Mouse (Mus musculus): ENCODE data around the gene Tmem127. TPM values are rescaled to one million over a fixed set of nuclear protein-coding genes. Genes with fewer than 3 reads are reported as not detected.
"Not testable (repeated sequence)": the region's sequence is repeated elsewhere in the genome, so short reads cannot be mapped to it uniquely, and the experiment has no call there.

Tmem127 gene
- polyA plus RNA-seq, 1 experiment from 2014 or later: 44.6 TPM

DNA sequence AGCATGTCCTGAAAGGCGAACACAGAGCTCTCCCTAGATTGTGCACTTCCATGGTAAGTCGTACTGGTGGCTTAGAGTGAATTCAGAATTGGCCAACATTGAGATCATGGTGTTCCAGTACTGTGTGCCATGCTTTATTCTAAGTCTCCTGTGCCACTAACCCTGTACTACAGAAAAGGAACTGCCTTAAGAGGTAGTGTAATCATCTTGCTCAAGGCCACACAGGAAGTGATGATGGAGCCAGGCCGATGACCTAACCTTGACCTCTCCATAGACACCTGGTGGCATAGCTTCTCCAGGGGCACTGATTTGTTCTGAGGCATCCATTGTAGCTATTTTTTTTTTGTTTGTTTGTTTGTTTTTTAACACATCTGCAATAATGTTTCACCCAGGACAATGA lies 54.2 kb downstream of the Tmem127 start:
- Histone ChIP-seq H3K27ac (no peak overlapping the region), H3K4me3 (replicated peaks) (no peak overlapping the region), H3K4me2 (replicated peaks) (no peak overlapping the region), H3K27me3 (no peaks in the 10 kb centered on the region), H3K4me1 (replicated peaks) (no peaks in the 10 kb centered on the region), H3K9me3 (no peaks in the 10 kb centered on the region), H3K36me3 (peaks cover 46% of the 10 kb centered on the region), H3K9ac (replicated peaks) (no peak overlapping the region)
- WGBS: 90% methylated on average over 3 of the region's 3 CpGs
- ATAC-seq: no peak

DNA sequence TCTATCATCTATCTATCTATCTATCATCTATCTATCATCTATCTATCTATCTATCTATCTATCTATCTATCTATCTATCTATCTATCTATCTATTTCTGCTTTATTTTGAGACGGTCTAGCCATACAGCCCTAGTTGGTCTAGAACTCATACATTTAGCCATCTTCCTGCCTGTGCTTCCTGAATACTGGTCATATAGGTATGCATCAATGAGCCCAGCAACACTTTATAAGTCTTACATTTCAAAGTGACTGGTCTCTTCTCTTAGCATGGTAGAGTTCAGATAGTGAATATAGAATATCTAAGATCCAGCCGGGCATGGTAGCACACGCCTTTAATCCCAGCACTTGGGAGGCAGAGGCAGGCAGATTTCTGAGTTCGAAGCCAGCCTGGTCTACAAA lies 56.5 kb downstream of the Tmem127 start:
- WGBS: 96% methylated on average over 4 of the region's 4 CpGs
- not testable (repeated sequence) for H3K4me1 ChIP-seq (replicated peaks); H3K9me3 ChIP-seq; H3K27me3 ChIP-seq; H3K27ac ChIP-seq; H3K4me2 ChIP-seq (replicated peaks); ATAC-seq; H3K4me3 ChIP-seq (replicated peaks); H3K9ac ChIP-seq (replicated peaks)
- H3K36me3 ChIP-seq: peaks cover 22% of the 10 kb centered on the region

DNA sequence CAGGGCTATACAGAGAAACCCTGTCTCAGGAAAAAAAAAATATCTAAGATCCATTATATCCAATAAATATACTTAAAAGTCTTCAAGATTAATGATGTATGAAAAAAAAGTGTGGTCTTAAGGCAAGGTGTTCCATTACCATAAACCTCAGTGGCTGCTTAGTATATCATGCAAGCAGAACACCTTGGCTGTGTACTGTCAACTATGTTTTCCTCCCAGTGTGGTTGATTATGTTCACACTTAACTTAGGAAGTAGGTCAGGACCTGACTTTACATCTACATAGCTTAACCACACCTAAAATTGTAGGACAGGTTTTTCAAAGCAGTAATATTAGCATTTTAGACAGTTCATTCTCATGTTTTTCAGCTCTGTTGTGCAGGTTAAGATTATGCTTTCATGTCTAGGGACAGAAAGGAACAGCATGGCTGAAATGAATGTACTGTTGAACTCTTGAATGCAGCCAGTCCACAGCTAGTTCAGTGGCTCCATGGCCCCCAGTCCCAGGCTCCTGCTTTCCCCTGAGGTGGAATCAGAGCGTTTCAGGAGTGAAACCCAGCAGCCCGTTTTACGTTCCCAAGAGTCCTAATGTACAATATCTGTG lies 57.0 kb downstream of the Tmem127 start:
- ATAC-seq: no peak
- no peak overlapping the region for H3K9ac ChIP-seq (replicated peaks)
- 91% methylated on average over 3 of the region's 3 CpGs for WGBS
- no peaks in the 10 kb centered on the region for H3K9me3 ChIP-seq
- peaks cover 17% of the 10 kb centered on the region for H3K36me3 ChIP-seq
- no peaks in the 10 kb centered on the region for H3K27me3 ChIP-seq
- no peaks in the 10 kb centered on the region for H3K4me1 ChIP-seq (replicated peaks)
- no peak overlapping the region for H3K4me2 ChIP-seq (replicated peaks)
- H3K27ac ChIP-seq: no peak overlapping the region
- H3K4me3 ChIP-seq (replicated peaks): no peak overlapping the region

DNA sequence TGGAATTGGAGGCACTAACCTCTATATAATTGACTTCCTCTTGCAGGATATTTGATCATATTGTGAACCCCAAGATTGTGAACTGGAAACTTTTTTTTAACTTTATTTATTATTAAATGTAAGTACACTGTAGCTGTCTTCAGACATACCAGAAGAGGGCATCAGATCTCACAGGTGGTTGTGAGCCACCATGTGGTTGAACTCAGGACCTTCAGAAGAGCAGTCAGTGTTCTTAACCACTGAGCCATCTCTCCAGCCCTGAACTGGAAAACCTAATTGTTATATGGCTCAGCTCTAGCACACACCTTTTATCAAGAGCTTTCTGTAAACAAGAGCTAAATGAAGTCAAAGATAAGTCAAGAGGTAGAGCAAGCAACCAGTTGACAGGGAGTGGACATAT lies 58.4 kb downstream of the Tmem127 start:
- Histone ChIP-seq H3K27ac (no peak overlapping the region), H3K9me3 (no peaks in the 10 kb centered on the region), H3K36me3 (0 out of 2 replicates have a peak, but pooled peaks cover 3% of the 10 kb centered on the region), H3K4me2 (replicated peaks) (no peak overlapping the region), H3K27me3 (no peaks in the 10 kb centered on the region), H3K9ac (replicated peaks) (no peak overlapping the region), H3K4me3 (replicated peaks) (no peak overlapping the region), H3K4me1 (replicated peaks) (no peaks in the 10 kb centered on the region)
- ATAC-seq: no peak

DNA sequence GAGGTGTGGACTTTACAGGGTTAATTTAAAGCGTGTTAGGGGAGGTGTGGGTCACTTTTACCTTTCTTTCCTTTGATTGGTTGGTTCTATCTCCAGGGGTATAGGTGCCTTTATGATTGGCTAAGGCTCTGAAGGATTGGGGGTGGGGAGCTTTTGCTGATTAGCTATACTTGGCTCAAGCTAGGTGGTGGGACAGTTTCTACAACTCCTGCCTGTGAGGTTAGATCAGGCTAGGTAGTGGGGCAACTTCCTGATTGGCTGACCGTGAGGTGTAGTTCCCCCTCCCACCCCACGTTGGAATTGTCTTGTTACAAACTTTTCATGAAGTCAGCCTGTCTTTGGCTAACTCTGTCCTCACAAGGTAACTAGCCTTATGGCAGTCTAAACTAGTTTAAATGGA lies 59.5 kb downstream of the Tmem127 start:
- Histone ChIP-seq H3K36me3 (no peaks in the 10 kb centered on the region), H3K9ac (replicated peaks) (no peak overlapping the region), H3K9me3 (0 out of 2 replicates have a peak, but pooled peaks cover 2% of the 10 kb centered on the region), H3K27ac (no peak overlapping the region), H3K4me2 (replicated peaks) (no peak overlapping the region), H3K4me1 (replicated peaks) (no peaks in the 10 kb centered on the region), H3K27me3 (no peaks in the 10 kb centered on the region), H3K4me3 (replicated peaks) (no peak overlapping the region)
- ATAC-seq: no peak
- 48% methylated on average over 3 of the region's 3 CpGs for WGBS

DNA sequence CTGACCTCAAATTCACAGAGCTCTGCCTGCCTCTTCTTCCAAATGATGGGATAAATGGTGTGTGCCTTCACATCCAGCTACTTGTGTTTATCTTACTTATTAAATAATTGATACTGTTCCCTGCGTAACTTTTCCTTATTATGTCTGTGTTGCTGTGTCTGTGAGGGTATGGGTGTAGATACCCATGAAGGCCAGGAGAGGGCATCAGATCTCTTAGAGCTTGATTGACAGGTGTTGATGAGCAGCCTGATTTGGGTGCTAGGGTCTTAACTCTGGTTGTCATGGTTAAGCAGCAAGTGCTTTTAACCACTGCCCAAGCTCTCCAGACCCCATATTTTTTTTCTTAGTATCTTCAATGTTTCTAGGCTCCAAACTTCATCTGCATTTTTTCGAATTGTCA lies 61.0 kb downstream of the Tmem127 start:
- H3K36me3 ChIP-seq: no peaks in the 10 kb centered on the region
- ATAC-seq: no peak
- no peaks in the 10 kb centered on the region for H3K27me3 ChIP-seq
- 93% methylated on average over 2 of the region's 2 CpGs for WGBS
- no peak overlapping the region for H3K27ac ChIP-seq
- no peak overlapping the region for H3K4me2 ChIP-seq (replicated peaks)
- no peaks in the 10 kb centered on the region for H3K4me1 ChIP-seq (replicated peaks)
- no peak overlapping the region for H3K4me3 ChIP-seq (replicated peaks)
- H3K9ac ChIP-seq (replicated peaks): no peak overlapping the region
- 0 out of 2 replicates have a peak, but pooled peaks cover 2% of the 10 kb centered on the region for H3K9me3 ChIP-seq

DNA sequence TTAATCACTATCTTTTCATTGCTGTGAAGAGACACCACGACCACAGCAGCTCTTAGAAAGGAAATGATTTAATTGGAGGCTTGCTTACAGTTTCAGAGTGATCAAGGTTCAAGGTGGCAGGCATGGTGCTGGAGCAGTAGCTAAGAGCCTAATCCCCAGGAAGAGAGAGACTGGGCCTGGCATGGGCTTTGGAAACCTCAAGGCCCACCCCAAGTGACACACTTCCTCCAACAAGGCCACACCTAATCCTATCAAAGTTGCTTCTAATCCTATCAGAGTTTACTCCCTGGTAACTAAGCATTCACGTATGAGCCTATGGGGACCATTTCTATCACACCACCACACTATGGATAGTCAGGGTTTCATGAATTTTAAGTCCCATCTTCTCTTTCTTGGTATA lies 62.5 kb downstream of the Tmem127 start:
- WGBS: 63% methylated on average over 2 of the region's 2 CpGs

DNA sequence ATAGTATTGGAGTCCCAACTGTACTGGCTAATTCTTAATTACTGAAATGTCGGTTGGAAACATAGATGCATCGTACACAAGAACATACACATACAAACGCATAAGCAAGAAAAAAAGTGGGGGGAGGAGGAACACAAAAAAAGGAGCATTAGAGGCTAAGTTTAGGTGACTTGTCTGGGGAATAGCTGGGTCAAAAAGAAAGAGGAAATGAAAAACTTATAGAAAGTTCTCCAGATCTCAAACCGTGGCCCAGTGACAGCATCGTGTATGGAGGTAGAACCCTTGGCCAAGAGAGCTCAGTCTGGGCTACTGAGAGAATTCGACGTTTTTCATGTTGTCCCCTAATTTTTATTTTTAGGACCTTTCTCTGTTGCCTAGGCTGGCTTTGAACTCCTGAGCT lies 63.0 kb downstream of the Tmem127 start:
- no peak overlapping the region for H3K9ac ChIP-seq (replicated peaks)
- 0 out of 2 replicates have a peak, but pooled peaks cover 2% of the 10 kb centered on the region for H3K9me3 ChIP-seq
- no peak overlapping the region for H3K27ac ChIP-seq
- WGBS: 95% methylated on average over 7 of the region's 7 CpGs
- no peaks in the 10 kb centered on the region for H3K36me3 ChIP-seq
- no peak overlapping the region for H3K4me3 ChIP-seq (replicated peaks)
- H3K4me1 ChIP-seq (replicated peaks): no peaks in the 10 kb centered on the region
- H3K27me3 ChIP-seq: no peaks in the 10 kb centered on the region
- no peak overlapping the region for H3K4me2 ChIP-seq (replicated peaks)
- no peak for ATAC-seq

More for the DNA sequence above, 62.5 kb downstream of the Tmem127 start:
- Histone ChIP-seq H3K4me2 (replicated peaks) (no peak overlapping the region), H3K9ac (replicated peaks) (no peak overlapping the region), H3K4me3 (replicated peaks) (no peak overlapping the region), H3K36me3 (no peaks in the 10 kb centered on the region), H3K27ac (no peak overlapping the region), H3K27me3 (no peaks in the 10 kb centered on the region), H3K9me3 (0 out of 2 replicates have a peak, but pooled peaks cover 2% of the 10 kb centered on the region), H3K4me1 (replicated peaks) (no peaks in the 10 kb centered on the region)
- no peak for ATAC-seq

Other genes with a start within 250 kb of the Tmem127 start
- gene Ap4e1, start 239.2 kb upstream of the Tmem127 start, polyA plus RNA-seq (2015; fragmentation: Nextera tagmentation; extraction: Ambion mirVana): 11.8 and 13.0 TPM in 2 replicates
- 22.8 TPM in 2 replicates for gene Blvra, start 177.2 kb upstream of the Tmem127 start, polyA plus RNA-seq (2015; fragmentation: Nextera tagmentation; extraction: Ambion mirVana)
- 35.5 and 35.8 TPM in 2 replicates for gene Ncaph, start 114.0 kb upstream of the Tmem127 start, polyA plus RNA-seq (2015; fragmentation: Nextera tagmentation; extraction: Ambion mirVana)
- gene Itpripl1, start 104.5 kb upstream of the Tmem127 start, polyA plus RNA-seq (2015; fragmentation: Nextera tagmentation; extraction: Ambion mirVana): 8.7 TPM in 2 replicates
- gene 1810024B03Rik, start 39.6 kb upstream of the Tmem127 start, polyA plus RNA-seq (2015; fragmentation: Nextera tagmentation; extraction: Ambion mirVana): 1.7 and 1.8 TPM in 2 replicates
- gene Snrnp200, start 39.5 kb upstream of the Tmem127 start, polyA plus RNA-seq (2015; fragmentation: Nextera tagmentation; extraction: Ambion mirVana): 62.3 and 62.7 TPM in 2 replicates
- gene Ciao1, start 92 bp upstream of the Tmem127 start, polyA plus RNA-seq (2015; fragmentation: Nextera tagmentation; extraction: Ambion mirVana): 64.0 and 68.4 TPM in 2 replicates
- 77.9 and 83.5 TPM in 2 replicates for gene Stard7, start 22.3 kb downstream of the Tmem127 start, polyA plus RNA-seq (2015; fragmentation: Nextera tagmentation; extraction: Ambion mirVana)
- 4.3 and 4.4 TPM in 2 replicates for gene Dusp2, start 88.3 kb downstream of the Tmem127 start, polyA plus RNA-seq (2015; fragmentation: Nextera tagmentation; extraction: Ambion mirVana)
- gene Astl, start 90.7 kb downstream of the Tmem127 start, polyA plus RNA-seq (2015; fragmentation: Nextera tagmentation; extraction: Ambion mirVana): not detected in 2 replicates
- 0.12 and 0.15 TPM in 2 replicates for gene Adra2b, start 115.3 kb downstream of the Tmem127 start, polyA plus RNA-seq (2015; fragmentation: Nextera tagmentation; extraction: Ambion mirVana)
- gene Gpat2, start 177.3 kb downstream of the Tmem127 start, polyA plus RNA-seq (2015; fragmentation: Nextera tagmentation; extraction: Ambion mirVana): 0.13 and 0.22 TPM in 2 replicates
- gene Fahd2a, start 196.7 kb downstream of the Tmem127 start, polyA plus RNA-seq (2015; fragmentation: Nextera tagmentation; extraction: Ambion mirVana): 36.1 and 37.6 TPM in 2 replicates